In the genomic region with DNA sequence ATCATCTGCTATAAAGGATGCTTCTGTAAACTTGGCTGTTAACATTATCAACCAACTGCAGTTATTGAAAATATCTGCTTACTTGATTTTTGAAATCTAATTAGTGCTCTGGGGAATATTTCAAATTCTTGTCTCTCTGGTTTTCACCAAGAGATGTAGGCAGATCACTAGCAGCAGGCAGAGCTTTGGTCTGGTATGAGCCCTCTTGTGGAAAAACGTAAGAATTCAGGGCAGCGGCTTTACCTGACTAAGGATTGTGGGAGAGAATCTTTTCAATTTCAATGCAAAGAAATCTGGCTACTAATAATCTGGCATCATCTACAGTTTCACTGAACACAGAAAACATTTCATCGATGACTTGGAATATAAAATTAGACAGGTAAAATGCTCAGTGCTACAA, we compare ENCODE assay signal across 19 mouse cellular contexts.
DNase-seq lines count a peak whose midpoint lies in the region; ATAC-seq and TF ChIP-seq lines count a peak whose summit lies in the region.
"Had no signal": no experiment of that assay in that cellular context is flagged by ENCODE, and none has a peak within 500 bp of the region (broad histone marks: within the 10 kb centered on the region; RNA-seq: fewer than 3 reads in every experiment).

No protein-coding gene starts in this region.

- no peak for ATAC-seq in forebrain, embryonic 14.5 days
- no peak for ATAC-seq in forebrain, embryonic 11.5 days (replicated peaks; ENCODE audit: low FRiP score)
- ATAC-seq: midbrain, embryonic 15.5 days had no signal

- 69% methylated on average over 3 of the region's 3 CpGs for WGBS in forebrain, embryonic 14.5 days
- 73% methylated on average over 3 of the region's 3 CpGs for WGBS in forebrain, embryonic 11.5 days

- DNase-seq in forebrain, embryonic 14.5 days (ENCODE audit: low spot score), result peak; percentile 42
- DNase-seq in forebrain, embryonic 11.5 days (ENCODE audit: low spot score), result no peak
- DNase-seq in layer of hippocampus, adult 2 months (ENCODE audit: low spot score in 2 of 2), result no peak
- DNase-seq in layer of hippocampus, adult 11-12 months (ENCODE audit: low spot score), result no peak
- DNase-seq in right cerebral cortex, adult 18-20 months, result peak; percentile 4
- DNase-seq in right cerebral cortex, postnatal 25 days, result no peak
- no peak for DNase-seq in adrenal gland, adult (ENCODE audit: inconsistent age in 2 of 2, low spot score in 1 of 2)
- DNase-seq in thymus, adult 18-20 months, result no peak
- DNase-seq: B cell, adult 2 months; cerebellum, postnatal 36 days; gastrocnemius, postnatal 14 days; kidney, adult 18-20 months; kidney, postnatal 25 days; liver, embryonic 13.5 days; thymus, postnatal 4 days had no signal

- no peak overlapping the region for H3K9ac ChIP-seq in forebrain, embryonic 14.5 days (ENCODE audit: low read length)
- H3K9ac ChIP-seq in forebrain, embryonic 11.5 days (ENCODE audit: low read length), result no peak overlapping the region
- H3K9ac ChIP-seq: embryonic facial prominence, embryonic 12.5 days; hindbrain, embryonic 13.5 days; limb, embryonic 12.5 days; liver, embryonic 13.5 days; midbrain, embryonic 15.5 days had no signal

- no peak overlapping the region for H3K4me2 ChIP-seq in forebrain, embryonic 14.5 days (ENCODE audit: low read length)
- no peak overlapping the region for H3K4me2 ChIP-seq in forebrain, embryonic 11.5 days (ENCODE audit: low read depth, low read length, severe bottlenecking)
- H3K4me2 ChIP-seq: embryonic facial prominence, embryonic 12.5 days; hindbrain, embryonic 13.5 days; limb, embryonic 12.5 days; liver, embryonic 13.5 days; midbrain, embryonic 15.5 days had no signal

- H3K36me3 ChIP-seq in forebrain, embryonic 14.5 days (ENCODE audit: control insufficient read depth, insufficient read depth, low read length), result no peaks in the 10 kb centered on the region
- H3K36me3 ChIP-seq in forebrain, embryonic 11.5 days (ENCODE audit: control insufficient read depth, insufficient read depth, low read length), result no peaks in the 10 kb centered on the region
- H3K36me3 ChIP-seq: embryonic facial prominence, embryonic 12.5 days; hindbrain, embryonic 13.5 days; limb, embryonic 12.5 days; liver, embryonic 13.5 days; midbrain, embryonic 15.5 days had no signal

- no peak overlapping the region for H3K4me3 ChIP-seq in forebrain, embryonic 14.5 days (ENCODE audit: low read depth, low read length)
- H3K4me3 ChIP-seq in forebrain, embryonic 11.5 days (ENCODE audit: low read depth, low read length), result no peak overlapping the region
- no peak overlapping the region for H3K4me3 ChIP-seq in layer of hippocampus, adult 2 months
- H3K4me3 ChIP-seq: embryonic facial prominence, embryonic 12.5 days; hindbrain, embryonic 13.5 days; limb, embryonic 12.5 days; liver, embryonic 13.5 days; midbrain, embryonic 15.5 days had no signal

- no peaks in the 10 kb centered on the region for H3K4me1 ChIP-seq in forebrain, embryonic 14.5 days (ENCODE audit: control insufficient read depth, insufficient read depth, low read length)
- H3K4me1 ChIP-seq in forebrain, embryonic 11.5 days (replicated peaks; ENCODE audit: control insufficient read depth, insufficient read depth, low read length), result no peaks in the 10 kb centered on the region
- H3K4me1 ChIP-seq: embryonic facial prominence, embryonic 12.5 days; limb, embryonic 12.5 days; midbrain, embryonic 15.5 days had no signal

- H3K9me3 ChIP-seq in forebrain, embryonic 14.5 days (replicated peaks; ENCODE audit: control insufficient read depth, low read length), result no peaks in the 10 kb centered on the region
- H3K9me3 ChIP-seq in forebrain, embryonic 11.5 days (ENCODE audit: control insufficient read depth, low read length), result no peaks in the 10 kb centered on the region
- H3K9me3 ChIP-seq: embryonic facial prominence, embryonic 12.5 days; hindbrain, embryonic 13.5 days; limb, embryonic 12.5 days; liver, embryonic 13.5 days; midbrain, embryonic 15.5 days had no signal

- TF ChIP-seq CTCF in layer of hippocampus, adult 2 months (conservative IDR thresholded peaks at IDR 0.05), result peak; percentile 75

- no peak overlapping the region for H3K27ac ChIP-seq in forebrain, embryonic 14.5 days (ENCODE audit: low read depth, low read length)
- H3K27ac ChIP-seq in forebrain, embryonic 11.5 days (ENCODE audit: low read depth, low read length), result no peak overlapping the region
- H3K27ac ChIP-seq in layer of hippocampus, adult 2 months, result 0 out of 2 replicates have a peak overlapping the region, but pooled peaks have one; percentile 2
- H3K27ac ChIP-seq: embryonic facial prominence, embryonic 12.5 days; hindbrain, embryonic 13.5 days; limb, embryonic 12.5 days; liver, embryonic 13.5 days; midbrain, embryonic 15.5 days had no signal

- H3K27me3 ChIP-seq in forebrain, embryonic 14.5 days (replicated peaks; ENCODE audit: control insufficient read depth, insufficient read depth, low read length), result no peaks in the 10 kb centered on the region
- no peaks in the 10 kb centered on the region for H3K27me3 ChIP-seq in forebrain, embryonic 11.5 days (ENCODE audit: control insufficient read depth, insufficient read depth, low read length)
- H3K27me3 ChIP-seq: embryonic facial prominence, embryonic 12.5 days; hindbrain, embryonic 13.5 days; limb, embryonic 12.5 days; liver, embryonic 13.5 days; midbrain, embryonic 15.5 days had no signal

Comparison
In these comparisons a context has a peak if more than half of its experiments do, and no peak if none do; other contexts are left out.
1. DNase-seq: peak in forebrain, embryonic 14.5 days (single experiment) and right cerebral cortex, adult 18-20 months (single experiment); none in forebrain, embryonic 11.5 days (single experiment), layer of hippocampus, adult 2 months (0 of 2), layer of hippocampus, adult 11-12 months (single experiment), right cerebral cortex, postnatal 25 days (single experiment), adrenal gland, adult (0 of 2) and thymus, adult 18-20 months (0 of 2).